Mouse (Mus musculus) heart, postnatal 0 days (tissue): ENCODE data around the gene Pou6f2.

Source experiments
- CTCF ChIP-seq: IDR thresholded peaks from 2 replicates; pipeline ENCODE4 v1.5.1; 2016; ENCODE audit warnings: antibody characterized with exemption, control low read depth, low read depth
- EP300 ChIP-seq: IDR thresholded peaks from 2 replicates; pipeline ENCODE4 v1.6.1; 2016; ENCODE audit warnings: antibody characterized with exemption, low read depth

DNA sequence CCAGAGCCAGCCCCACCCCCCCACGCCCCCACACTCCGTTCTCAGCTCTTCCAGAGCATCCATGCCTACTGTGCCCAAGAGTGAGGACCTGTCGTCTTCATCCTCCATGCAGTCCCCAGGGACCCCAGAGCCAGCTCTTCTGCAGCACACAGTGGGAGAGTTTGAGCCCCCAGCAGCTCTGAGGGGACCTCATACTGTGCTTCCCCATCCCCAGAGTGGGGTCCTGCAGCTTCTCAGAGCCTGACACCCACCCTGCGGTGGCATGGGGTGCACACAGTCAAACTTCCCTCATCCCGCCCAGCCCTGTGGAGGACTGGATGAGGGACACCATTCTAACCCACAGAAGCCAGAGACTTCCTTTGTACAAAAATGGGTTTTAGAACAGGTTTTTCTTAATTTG lies 264.3 kb downstream of the Pou6f2 start:
- TF ChIP-seq CTCF (no peak), EP300 (no peak)
